Mouse (Mus musculus): Measurements from ENCODE around the gene Cyb5rl. TPM values are rescaled to one million over a fixed set of nuclear protein-coding genes. Genes with fewer than 3 reads are reported as not detected.
"Not testable (repeated sequence)": the region's sequence is repeated elsewhere in the genome, so short reads cannot be mapped to it uniquely, and the experiment has no call there.

Gene Cyb5rl
- total RNA-seq, 1 experiment from 2014 or later = 13.0 TPM

- ATAC-seq (ENCODE audit: extremely low read depth, insufficient number of reproducible peaks, low FRiP score, poor library complexity, severe bottlenecking) = no peak
These were observed 32.2 kb downstream of the Cyb5rl start for GRCm38 (mm10) chr4:107098791-107099525.

- no peak for ATAC-seq (ENCODE audit: extremely low read depth, insufficient number of reproducible peaks, low FRiP score, poor library complexity, severe bottlenecking)
These were observed 35.4 kb downstream of the Cyb5rl start for GRCm38 (mm10) chr4:107102220-107102619.

- no peak for ATAC-seq (ENCODE audit: extremely low read depth, insufficient number of reproducible peaks, low FRiP score, poor library complexity, severe bottlenecking)
These were observed 40.0 kb downstream of the Cyb5rl start for GRCm38 (mm10) chr4:107106777-107107176.

- ATAC-seq (ENCODE audit: extremely low read depth, insufficient number of reproducible peaks, low FRiP score, poor library complexity, severe bottlenecking) = no peak
These were observed 41.5 kb downstream of the Cyb5rl start for GRCm38 (mm10) chr4:107108291-107108731.

GRCm38 (mm10) chr4:107109181-107109580 lies 42.4 kb downstream of the Cyb5rl start:
- ATAC-seq (ENCODE audit: extremely low read depth, insufficient number of reproducible peaks, low FRiP score, poor library complexity, severe bottlenecking) = not testable (repeated sequence)

GRCm38 (mm10) chr4:107114278-107114677 lies 47.5 kb downstream of the Cyb5rl start:
- no peak for ATAC-seq (ENCODE audit: extremely low read depth, insufficient number of reproducible peaks, low FRiP score, poor library complexity, severe bottlenecking)

GRCm38 (mm10) chr4:107117741-107118385 lies 51.1 kb downstream of the Cyb5rl start:
- no peak for ATAC-seq (ENCODE audit: extremely low read depth, insufficient number of reproducible peaks, low FRiP score, poor library complexity, severe bottlenecking)

- ATAC-seq (ENCODE audit: extremely low read depth, insufficient number of reproducible peaks, low FRiP score, poor library complexity, severe bottlenecking) = no peak
These were observed 52.3 kb downstream of the Cyb5rl start for GRCm38 (mm10) chr4:107119056-107119455.

GRCm38 (mm10) chr4:107120676-107121075 lies 53.9 kb downstream of the Cyb5rl start:
- no peak for ATAC-seq (ENCODE audit: extremely low read depth, insufficient number of reproducible peaks, low FRiP score, poor library complexity, severe bottlenecking)

- ATAC-seq (ENCODE audit: extremely low read depth, insufficient number of reproducible peaks, low FRiP score, poor library complexity, severe bottlenecking) = no peak
These were observed 54.6 kb downstream of the Cyb5rl start for GRCm38 (mm10) chr4:107121165-107121943.

- ATAC-seq (ENCODE audit: extremely low read depth, insufficient number of reproducible peaks, low FRiP score, poor library complexity, severe bottlenecking) = no peak
These were observed 57.6 kb downstream of the Cyb5rl start for GRCm38 (mm10) chr4:107124376-107124775.

- no peak for ATAC-seq (ENCODE audit: extremely low read depth, insufficient number of reproducible peaks, low FRiP score, poor library complexity, severe bottlenecking)
These were observed 58.3 kb downstream of the Cyb5rl start for GRCm38 (mm10) chr4:107125101-107125500.

- ATAC-seq (ENCODE audit: extremely low read depth, insufficient number of reproducible peaks, low FRiP score, poor library complexity, severe bottlenecking) = no peak
These were observed 59.6 kb downstream of the Cyb5rl start for GRCm38 (mm10) chr4:107126389-107126788.

- no peak for ATAC-seq (ENCODE audit: extremely low read depth, insufficient number of reproducible peaks, low FRiP score, poor library complexity, severe bottlenecking)
These were observed 60.2 kb downstream of the Cyb5rl start for GRCm38 (mm10) chr4:107126891-107127524.

GRCm38 (mm10) chr4:107127901-107128669 lies 61.3 kb downstream of the Cyb5rl start:
- ATAC-seq (ENCODE audit: extremely low read depth, insufficient number of reproducible peaks, low FRiP score, poor library complexity, severe bottlenecking) = no peak

- no peak for ATAC-seq (ENCODE audit: extremely low read depth, insufficient number of reproducible peaks, low FRiP score, poor library complexity, severe bottlenecking)
These were observed 62.6 kb downstream of the Cyb5rl start for GRCm38 (mm10) chr4:107129373-107129772.

GRCm38 (mm10) chr4:107130534-107130933 lies 63.7 kb downstream of the Cyb5rl start:
- no peak for ATAC-seq (ENCODE audit: extremely low read depth, insufficient number of reproducible peaks, low FRiP score, poor library complexity, severe bottlenecking)

GRCm38 (mm10) chr4:107134891-107135290 lies 68.1 kb downstream of the Cyb5rl start:
- ATAC-seq (ENCODE audit: extremely low read depth, insufficient number of reproducible peaks, low FRiP score, poor library complexity, severe bottlenecking) = no peak

- ATAC-seq (ENCODE audit: extremely low read depth, insufficient number of reproducible peaks, low FRiP score, poor library complexity, severe bottlenecking) = no peak
These were observed 68.9 kb downstream of the Cyb5rl start for GRCm38 (mm10) chr4:107135663-107136062.
